8 mouse cellular contexts compared by ENCODE assay signal in the genomic region with DNA sequence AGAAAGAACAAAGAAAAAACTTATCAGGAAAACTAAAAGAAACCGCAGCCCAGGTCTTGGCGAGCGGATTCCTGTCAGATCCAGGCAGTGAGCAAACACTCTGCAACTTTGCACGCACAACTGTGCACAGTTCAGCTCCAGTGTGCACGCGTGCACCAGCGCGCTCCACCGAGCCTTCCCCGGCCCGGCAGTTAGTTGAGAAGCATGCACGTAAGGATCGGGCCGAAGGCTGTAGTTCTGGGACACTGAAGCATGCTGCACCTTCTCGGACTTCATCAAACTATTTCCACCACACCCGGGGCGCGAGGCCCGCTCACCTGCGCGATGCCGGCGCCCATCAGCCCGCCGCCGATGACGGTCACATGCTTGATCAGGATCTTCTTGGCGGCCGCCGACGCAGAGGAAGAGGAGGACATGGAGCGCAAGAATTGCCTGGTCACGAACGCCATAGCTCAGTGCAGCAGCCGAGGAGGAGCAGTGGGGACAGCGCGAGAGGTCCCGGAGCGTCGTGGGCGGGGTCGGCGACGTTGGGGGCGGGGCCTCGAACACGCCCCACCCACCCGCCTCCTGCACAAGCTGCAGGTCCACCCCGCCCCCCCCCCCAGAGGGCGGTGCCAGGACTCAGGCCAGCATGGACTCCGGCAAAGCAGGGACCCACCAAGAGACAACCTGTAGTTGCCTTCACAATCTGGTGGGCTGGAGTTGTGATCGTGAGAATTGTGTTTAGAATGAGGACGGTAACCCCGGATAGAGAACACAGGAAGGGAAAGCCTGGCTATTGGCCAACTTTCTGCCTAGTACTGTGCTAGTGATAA. TPM values are rescaled to one million over a fixed set of nuclear protein-coding genes. Genes with fewer than 3 reads are reported as not detected.
DNase-seq lines count a peak whose midpoint lies in the region; ATAC-seq and TF ChIP-seq lines count a peak whose summit lies in the region.

A gene (minus strand): TSS at position 543 of the 815 bp plus-strand sequence.

- H3K9me3 ChIP-seq in forebrain, embryonic 15.5 days, result no peaks in the 10 kb centered on the region

- no peak within 1 kb of the TSS; the same call in 1 of the 2 replicates for H3K27ac ChIP-seq in forebrain, embryonic 15.5 days (replicated peaks)

- H3K4me2 ChIP-seq in forebrain, embryonic 15.5 days (replicated peaks), result peak within 1 kb of the TSS; percentile 79

- peak; percentile 96 for ATAC-seq in forebrain, embryonic 15.5 days (replicated peaks)
- ATAC-seq in neutrophil, adult 5-6 weeks (ENCODE audit: extremely low read depth, insufficient number of reproducible peaks, low FRiP score, poor library complexity, severe bottlenecking), result peak; percentile 76

- H3K36me3 ChIP-seq in forebrain, embryonic 15.5 days, result no peaks in the 10 kb centered on the region

- no peaks in the 10 kb centered on the region; the same call in 1 of the 2 replicates for H3K4me1 ChIP-seq in forebrain, embryonic 15.5 days
- peaks cover 9% of the 10 kb centered on the region; the same call in 1 of the 2 replicates for H3K4me1 ChIP-seq in lung, adult 2 months (ENCODE audit: control insufficient read depth, insufficient read depth, low read length)

- no peak for TF ChIP-seq CTCF in lung, adult 2 months (IDR thresholded peaks at IDR 0.05; ENCODE audit: insufficient read depth, low read length)

- WGBS in forebrain, embryonic 15.5 days, result under 1% methylated on average over 54 of the region's 54 CpGs
- WGBS in lung, adult 2 months, result under 1% methylated on average over 54 of the region's 54 CpGs

- intact Hi-C loops in heart, postnatal 25 days (cut with DNase I), result loop anchor here (2.0 kb wide), 2 partner anchors 21 to 29 kb away; no protein-coding TSS in a partner anchor

- H3K4me3 ChIP-seq in forebrain, embryonic 15.5 days, result peak within 1 kb of the TSS; percentile 66
- peak within 1 kb of the TSS; percentile 98 for H3K4me3 ChIP-seq in lung, adult 2 months (replicated peaks; ENCODE audit: extremely low read depth, low read depth, low read length)

- H3K27me3 ChIP-seq in forebrain, embryonic 15.5 days, result no peaks in the 10 kb centered on the region

- peak; percentile 84; the same call in 1 of the 2 replicates for TF ChIP-seq POLR2A in lung, adult 2 months (IDR thresholded peaks at IDR 0.05; ENCODE audit: borderline replicate concordance, extremely low read depth, low read depth, low read length)

- peak within 1 kb of the TSS; percentile 61 for H3K9ac ChIP-seq in forebrain, embryonic 15.5 days (replicated peaks)

- peak; percentile 83 for DNase-seq in ES-CJ7 (ENCODE audit: low read depth, low spot score)
- peak; percentile 70 for DNase-seq in cerebellum, adult 11 months
- DNase-seq in heart, postnatal 25 days (ENCODE audit: low spot score), result peak; percentile 72
- DNase-seq in layer of hippocampus, adult 18-20 months (ENCODE audit: low spot score in 2 of 2), result peak; percentile 60 to 83
- peak; percentile 79 for DNase-seq in lung, adult 2 months
- DNase-seq in thymus, adult 18-20 months, result peak; percentile 70 to 79

RNA-seq across cellular contexts. Expression of the gene that starts here (rescaled TPM):
- 22.3 and 25.3 TPM in 2 replicates for polyA plus RNA-seq in forebrain, embryonic 15.5 days (2015; fragmentation: Nextera tagmentation; extraction: Ambion mirVana)
- total RNA-seq in heart, postnatal 25 days (2021), result 100 to 1,000 TPM; 662 to 714 TPM
- 10 to 100 TPM; 21.5 to 23.5 TPM for total RNA-seq in layer of hippocampus, adult 18-20 months (2021)
- polyA plus RNA-seq in lung, adult 2 months (2012; rRNA removed), result 79.7 and 113 TPM in 2 replicates
- 14.7 and 22.2 TPM in 2 replicates for total RNA-seq in neutrophil, adult 5-6 weeks (2017)

Comparison
In these comparisons a context has a peak if more than half of its experiments do, and no peak if none do; other contexts are left out.
1. RNA of the gene that starts here (total RNA-seq): 662 to 714 TPM in heart, postnatal 25 days; 21.5 to 23.5 TPM in layer of hippocampus, adult 18-20 months and 14.7 to 22.2 TPM in neutrophil, adult 5-6 weeks; every median in the first group is over 10 times any median in the second.
2. Peak in every context shown above with its lines, with median percentiles within 50 percentile points of each other: DNase-seq.